Mouse (Mus musculus): ENCODE measurements at regions not wholly inside any gene's neighbourhood (a gene's known extent, or its start where the extent isn't known, plus 50 kb on each side); places are given as distances from the start of the nearest gene placed in this dataset.

DNA sequence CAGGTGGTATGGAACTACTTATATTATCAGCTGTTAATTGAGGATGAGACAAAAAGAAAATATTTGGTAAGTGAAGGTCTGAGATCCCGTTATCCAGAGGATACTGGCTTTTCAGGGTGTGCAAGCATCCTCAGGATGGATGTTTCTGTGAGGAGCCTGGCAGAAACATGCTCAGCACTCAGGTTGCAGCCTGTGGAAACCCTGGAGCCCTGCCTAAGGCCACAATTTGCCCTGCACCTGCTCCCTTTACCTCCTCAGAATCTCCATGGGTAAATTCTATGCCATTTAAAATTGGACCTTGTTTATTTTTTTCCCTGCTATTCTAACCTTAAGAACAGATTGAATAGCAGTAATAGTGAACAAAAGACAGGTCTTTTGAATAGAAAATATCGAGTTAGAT, 201.3 kb downstream of the Drd1 start:
- no peak for TF ChIP-seq POLR2A (IDR thresholded peaks at IDR 0.05; ENCODE audit: low read depth, low read length)
- TF ChIP-seq CTCF (IDR thresholded peaks at IDR 0.05; ENCODE audit: extremely low read depth, insufficient read depth, insufficient read length, insufficient replicate concordance): no peak

Measured in spleen, adult 2 months (tissue).